Mouse (Mus musculus) hindbrain, embryonic 14.5 days (tissue): ENCODE measurements around the gene Cacna1h. TPM values are rescaled to one million over a fixed set of nuclear protein-coding genes. Genes with fewer than 3 reads are reported as not detected.

ENCODE experiments used
- ATAC-seq: fragments of 200-750 bp; cut with Nextera tagmentation; 2 replicates; pipeline ENCODE4 v1.8.0; 2017; ENCODE audit warnings: moderate number of reproducible peaks, mild to moderate bottlenecking, moderate TSS enrichment, moderate library complexity; ENCODE audit not compliant: low FRiP score
- DNase-seq: peaks from one replicate; pipeline ENCODE4 v3.0.0-alpha.2; 2015; ENCODE audit warnings: low spot score
- H3K27ac ChIP-seq: fragments of 300-500 bp; sonication (generic); 2 replicates; pipeline ENCODE4 v1.5.1; 2014; ENCODE audit warnings: mild to moderate bottlenecking, moderate library complexity
- H3K27me3 ChIP-seq: fragments of 300-500 bp; sonication (generic); 2 replicates; pipeline ENCODE4 v1.6.1; 2014; ENCODE audit warnings: mild to moderate bottlenecking, low read length, mixed read lengths; ENCODE audit not compliant: control insufficient read depth, insufficient read depth
- H3K36me3 ChIP-seq: fragments of 300-500 bp; sonication (generic); replicated peaks from 2 replicates; pipeline ENCODE4 v1.6.1; 2014; ENCODE audit not compliant: control insufficient read depth, insufficient read depth
- H3K4me1 ChIP-seq: fragments of 300-500 bp; sonication (generic); replicated peaks from 2 replicates; pipeline ENCODE4 v1.6.1; 2014; ENCODE audit warnings: antibody characterized with exemption, low read length, mixed read lengths; ENCODE audit not compliant: control insufficient read depth, insufficient read depth
- H3K4me2 ChIP-seq: fragments of 300-500 bp; sonication (generic); replicated peaks from 2 replicates; pipeline ENCODE4 v1.6.1; 2014; ENCODE audit warnings: mild to moderate bottlenecking, moderate library complexity
- H3K4me3 ChIP-seq: fragments of 300-500 bp; sonication (generic); replicated peaks from 2 replicates; pipeline ENCODE4 v1.5.1; 2014; ENCODE audit warnings: mild to moderate bottlenecking, low read length
- H3K9ac ChIP-seq: fragments of 300-500 bp; sonication (generic); 2 replicates; pipeline ENCODE4 v1.6.1; 2014
- H3K9me3 ChIP-seq: fragments of 300-500 bp; sonication (generic); 2 replicates; pipeline ENCODE4 v1.6.1; 2016; ENCODE audit warnings: low read length; ENCODE audit not compliant: control insufficient read depth
- WGBS: fragments of 180-500 bp; shearing (Covaris S2); extraction: QIAGEN DNeasy Blood & Tissue Kit; methylation state at CpG from one replicate; pipeline ENCODE4 v1.1.7; 2014; 5-methylcytosine and 5-hydroxymethylcytosine counted together
- polyA plus RNA-seq: library from polyadenylated mRNA; unstranded; fragments of >200 nt; fragmentation: Nextera tagmentation; extraction: Ambion mirVana; gene quantifications from 2 replicates; pipeline ENCODE4 v1.2.1, GENCODE M21; 2014

Cacna1h gene
- polyA plus RNA-seq, 1 experiment from 2014 or later: 14.1 TPM

DNA sequence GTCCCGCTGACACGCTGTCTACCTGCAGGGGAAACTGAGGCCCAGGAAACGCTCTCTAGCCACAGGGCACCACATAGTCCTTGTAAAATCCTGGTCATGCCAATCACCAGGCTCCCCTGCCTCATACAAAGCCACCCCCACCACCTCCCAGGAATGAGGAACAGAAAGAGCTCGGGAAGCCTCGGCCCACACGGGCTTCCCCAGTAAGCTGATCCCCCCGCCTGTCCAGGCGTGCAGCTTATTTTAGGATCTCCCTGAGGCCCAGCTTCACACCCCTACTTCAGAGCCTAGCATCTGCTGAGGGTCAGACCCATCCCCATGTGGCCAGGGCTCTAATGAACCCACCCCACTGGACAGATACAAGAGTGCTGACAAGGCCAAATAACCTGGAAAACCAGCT, 3.0 kb downstream of the Cacna1h start:
- H3K9ac ChIP-seq: peak overlapping the region; percentile 13

DNA sequence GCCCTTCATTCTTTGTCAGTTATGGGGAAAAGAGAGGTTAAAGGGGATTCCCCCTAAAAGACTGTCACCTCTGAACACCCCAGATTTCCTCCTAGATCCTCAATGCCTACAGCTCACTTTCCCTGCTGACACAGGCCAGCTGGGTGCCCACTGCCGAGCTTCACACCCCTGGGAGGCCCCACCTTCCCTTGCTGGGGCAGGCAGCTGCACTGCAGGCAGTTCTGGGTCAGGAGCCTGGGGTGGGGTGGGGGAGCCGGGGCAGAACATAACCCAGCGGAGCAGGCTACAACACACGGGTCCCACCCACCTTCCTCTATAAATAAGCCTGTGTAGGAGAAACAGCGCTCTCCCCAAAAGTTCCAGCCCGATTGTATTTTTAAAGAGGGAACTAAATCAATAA, 3.7 kb downstream of the Cacna1h start:
- ATAC-seq (no peak), DNase-seq (no peak)
- H3K27me3 ChIP-seq: peaks cover 10% of the 10 kb centered on the region; the same call in 1 of the 2 replicates
- H3K4me1 ChIP-seq: peaks cover 28% of the 10 kb centered on the region
- WGBS: 47% methylated on average over 6 of the region's 6 CpGs
- peak overlapping the region; percentile 80; the same call in 1 of the 2 replicates for H3K4me2 ChIP-seq
- H3K4me3 ChIP-seq: no peak overlapping the region
- no peaks in the 10 kb centered on the region for H3K36me3 ChIP-seq
- no peak overlapping the region for H3K27ac ChIP-seq
- H3K9ac ChIP-seq: no peak overlapping the region; the same call in 1 of the 2 replicates
- H3K9me3 ChIP-seq: no peaks in the 10 kb centered on the region

More for the DNA sequence above, 3.0 kb downstream of the Cacna1h start:
- Histone ChIP-seq H3K4me2 (peak overlapping the region; percentile 80), H3K36me3 (no peaks in the 10 kb centered on the region), H3K4me1 (peaks cover 28% of the 10 kb centered on the region), H3K27me3 (peaks cover 10% of the 10 kb centered on the region; the same call in 1 of the 2 replicates), H3K4me3 (peak overlapping the region; percentile 89; the same call in 1 of the 2 replicates), H3K27ac (no peak overlapping the region), H3K9me3 (no peaks in the 10 kb centered on the region)
- DNase-seq: no peak
- WGBS: 68% methylated on average over 8 of the region's 8 CpGs
- ATAC-seq: no peak

DNA sequence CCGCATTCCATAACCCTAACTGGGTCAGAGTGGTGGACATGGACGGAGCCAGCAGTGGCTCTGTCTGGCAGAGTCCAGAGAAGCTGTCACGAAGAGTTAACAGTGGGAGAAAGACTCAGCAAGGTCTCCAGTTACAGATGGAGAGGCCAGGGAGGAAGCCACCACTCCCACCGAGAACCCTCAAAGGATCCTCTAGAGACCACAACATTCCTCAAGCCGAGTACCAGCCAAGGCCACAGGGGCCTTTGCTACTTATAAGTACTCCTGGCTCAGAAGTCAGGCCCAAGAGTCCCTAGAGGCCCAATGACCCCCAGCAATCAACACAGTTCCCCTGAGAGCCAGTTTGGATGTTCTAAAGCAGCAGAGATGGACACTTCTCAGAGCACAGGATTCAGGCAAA, 4.3 kb downstream of the Cacna1h start:
- Histone ChIP-seq H3K4me2 (no peak overlapping the region), H3K9ac (no peak overlapping the region), H3K4me3 (no peak overlapping the region), H3K27ac (no peak overlapping the region), H3K36me3 (no peaks in the 10 kb centered on the region), H3K9me3 (no peaks in the 10 kb centered on the region), H3K27me3 (peaks cover 10% of the 10 kb centered on the region; the same call in 1 of the 2 replicates), H3K4me1 (peaks cover 34% of the 10 kb centered on the region)
- ATAC-seq (no peak), DNase-seq (no peak)
- 59% methylated on average over 5 of the region's 5 CpGs for WGBS

DNA sequence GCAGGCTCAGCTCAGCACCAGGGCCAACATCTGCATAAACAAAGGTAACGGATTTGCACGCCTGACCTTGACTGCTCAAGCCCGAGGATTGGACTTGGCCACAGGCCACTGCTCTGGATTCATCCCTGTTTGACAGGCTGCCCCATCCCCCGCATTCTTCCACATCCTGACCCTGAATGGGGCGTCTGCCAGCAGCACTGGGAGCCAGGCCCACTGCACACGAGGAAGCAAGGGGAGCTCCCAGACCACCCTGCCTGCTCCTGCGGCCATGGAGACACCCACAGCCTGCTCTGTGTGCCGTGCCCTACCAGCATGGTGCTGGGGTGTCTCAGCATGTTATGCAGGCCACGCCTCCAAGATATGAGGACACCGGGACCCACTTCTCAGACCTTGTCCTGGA, 6.1 kb downstream of the Cacna1h start:
- Histone ChIP-seq H3K4me1 (peaks cover 34% of the 10 kb centered on the region), H3K9ac (no peak overlapping the region)
- DNase-seq: peak; percentile 52

GRCm38 (mm10) chr17:25425996-25426395, 7.6 kb downstream of the Cacna1h start:
- H3K9me3 ChIP-seq: no peaks in the 10 kb centered on the region
- H3K27ac ChIP-seq: no peak overlapping the region
- peaks cover 20% of the 10 kb centered on the region for H3K4me1 ChIP-seq
- WGBS: 57% methylated on average over 2 of the region's 2 CpGs
- ATAC-seq (no peak), DNase-seq (no peak)
- no peak overlapping the region for H3K4me2 ChIP-seq
- 0 out of 2 replicates have a peak, but pooled peaks cover 3% of the 10 kb centered on the region for H3K27me3 ChIP-seq
- H3K4me3 ChIP-seq: no peak overlapping the region
- H3K9ac ChIP-seq: no peak overlapping the region
- no peaks in the 10 kb centered on the region; the same call in 1 of the 2 replicates for H3K36me3 ChIP-seq

More for the DNA sequence above, 6.1 kb downstream of the Cacna1h start:
- ATAC-seq: peak; percentile 51; the same call in 1 of the 2 replicates
- 32% methylated on average over 10 of the region's 10 CpGs for WGBS
- Histone ChIP-seq H3K27me3 (peaks cover 10% of the 10 kb centered on the region; the same call in 1 of the 2 replicates), H3K4me3 (no peak overlapping the region), H3K27ac (no peak overlapping the region), H3K4me2 (no peak overlapping the region), H3K36me3 (no peaks in the 10 kb centered on the region), H3K9me3 (no peaks in the 10 kb centered on the region)

DNA sequence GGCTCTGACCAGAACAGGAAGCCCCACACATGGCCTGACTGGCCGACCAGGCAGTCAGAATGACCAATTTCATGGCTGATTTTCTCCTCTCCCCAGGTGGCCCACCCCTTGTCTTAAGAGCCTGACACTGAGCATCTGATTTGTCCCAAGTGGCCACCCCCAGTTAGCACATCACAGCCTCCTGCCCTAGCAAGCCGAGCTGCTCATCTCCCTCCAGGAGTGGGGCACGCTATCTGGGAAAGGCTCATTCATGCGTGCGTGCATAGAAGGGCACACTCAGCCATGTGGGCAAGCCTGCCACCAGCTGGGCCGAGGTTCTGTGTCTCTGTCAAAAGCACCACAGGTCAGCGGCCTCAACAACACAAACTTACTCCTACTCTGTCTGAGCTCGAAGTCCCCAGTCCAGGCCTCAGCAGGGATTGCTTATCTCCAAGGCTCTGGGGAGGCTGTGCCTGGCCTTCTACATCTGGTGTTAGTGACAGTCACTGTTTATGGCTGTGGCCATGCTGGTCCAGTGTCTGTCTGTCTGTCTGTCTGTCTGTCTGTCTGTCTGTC, 9.0 kb downstream of the Cacna1h start:
- Histone ChIP-seq H3K4me1 (peaks cover 13% of the 10 kb centered on the region), H3K4me3 (no peak overlapping the region), H3K36me3 (no peaks in the 10 kb centered on the region; the same call in 1 of the 2 replicates), H3K27me3 (0 out of 2 replicates have a peak, but pooled peaks cover 3% of the 10 kb centered on the region), H3K4me2 (no peak overlapping the region), H3K9me3 (no peaks in the 10 kb centered on the region), H3K27ac (no peak overlapping the region), H3K9ac (peak overlapping the region; percentile 10; the same call in 1 of the 2 replicates)
- DNase-seq (no peak), ATAC-seq (no peak)
- WGBS: 13% methylated on average over 8 of the region's 8 CpGs

DNA sequence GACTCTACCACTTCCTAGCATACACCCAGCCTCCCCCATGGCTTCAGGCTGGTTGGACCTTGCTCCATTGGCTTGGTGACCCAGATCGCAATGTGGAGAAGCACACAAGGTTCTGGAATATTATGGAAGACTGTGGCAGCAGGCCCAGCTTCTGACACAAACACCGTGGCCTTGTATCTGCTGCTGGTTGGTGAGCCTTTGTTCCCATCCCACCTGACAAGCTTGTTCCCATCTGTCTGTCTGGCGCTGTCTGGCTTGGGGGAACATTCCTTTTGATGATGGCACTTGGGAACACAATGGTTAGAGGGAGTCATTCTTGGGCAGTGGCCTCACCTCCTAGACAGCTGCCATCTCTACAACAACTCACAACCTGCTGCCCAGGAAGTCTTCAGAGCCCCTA, 12.6 kb downstream of the Cacna1h start:
- Histone ChIP-seq H3K9me3 (no peaks in the 10 kb centered on the region), H3K27me3 (no peaks in the 10 kb centered on the region), H3K36me3 (no peaks in the 10 kb centered on the region; the same call in 1 of the 2 replicates), H3K4me2 (no peak overlapping the region), H3K4me1 (peaks cover 40% of the 10 kb centered on the region), H3K4me3 (no peak overlapping the region), H3K27ac (no peak overlapping the region), H3K9ac (no peak overlapping the region)
- 81% methylated on average over 3 of the region's 3 CpGs for WGBS
- no peak for ATAC-seq
- no peak for DNase-seq

GRCm38 (mm10) chr17:25418926-25419325, 14.7 kb downstream of the Cacna1h start:
- Histone ChIP-seq H3K36me3 (no peaks in the 10 kb centered on the region; the same call in 1 of the 2 replicates), H3K27ac (peak overlapping the region; percentile 62), H3K9ac (no peak overlapping the region), H3K4me2 (no peak overlapping the region), H3K4me1 (peaks cover 53% of the 10 kb centered on the region), H3K4me3 (no peak overlapping the region), H3K9me3 (no peaks in the 10 kb centered on the region), H3K27me3 (no peaks in the 10 kb centered on the region)
- ATAC-seq (peak; percentile 47; the same call in 1 of the 2 replicates), DNase-seq (peak; percentile 59)
- WGBS: 15% methylated on average over 9 of the region's 9 CpGs

GRCm38 (mm10) chr17:25417990-25418389, 15.6 kb downstream of the Cacna1h start:
- no peaks in the 10 kb centered on the region for H3K9me3 ChIP-seq
- no peak overlapping the region for H3K4me3 ChIP-seq
- H3K9ac ChIP-seq: no peak overlapping the region
- WGBS: 44% methylated on average over 6 of the region's 6 CpGs
- no peaks in the 10 kb centered on the region for H3K27me3 ChIP-seq
- no peak overlapping the region for H3K27ac ChIP-seq
- no peak for ATAC-seq
- H3K36me3 ChIP-seq: no peaks in the 10 kb centered on the region; the same call in 1 of the 2 replicates
- no peak overlapping the region for H3K4me2 ChIP-seq
- DNase-seq: no peak
- H3K4me1 ChIP-seq: peaks cover 55% of the 10 kb centered on the region
